Comparison of ENCODE assay signal across 24 mouse cellular contexts in genomic region chr8:47948836-47949235, GRCm38 (mm10).
"Had no signal": no experiment of that assay in that cellular context is flagged by ENCODE, and none has a peak within 500 bp of the region (broad histone marks: within the 10 kb centered on the region; RNA-seq: fewer than 3 reads in every experiment).

No protein-coding gene starts in this region.

- H3K4me1 ChIP-seq: liver, embryonic 12.5 days had no signal

- H3K27me3 ChIP-seq: heart, embryonic 13.5 days; heart, embryonic 15.5 days; hindbrain, embryonic 13.5 days; hindbrain, embryonic 15.5 days; kidney, embryonic 15.5 days; limb, embryonic 13.5 days; limb, embryonic 15.5 days; liver, embryonic 12.5 days had no signal

- H3K9me3 ChIP-seq: heart, embryonic 13.5 days; heart, embryonic 15.5 days; hindbrain, embryonic 13.5 days; hindbrain, embryonic 15.5 days; kidney, embryonic 15.5 days; limb, embryonic 13.5 days; limb, embryonic 15.5 days; liver, embryonic 12.5 days had no signal

- H3K4me3 ChIP-seq: heart, adult 2 months; heart, embryonic 13.5 days; heart, embryonic 15.5 days; hindbrain, embryonic 13.5 days; hindbrain, embryonic 15.5 days; kidney, embryonic 15.5 days; layer of hippocampus, adult 2 months; left cerebral cortex, adult 2 months; limb, embryonic 13.5 days; limb, embryonic 15.5 days; liver, embryonic 12.5 days had no signal

- H3K9ac ChIP-seq: heart, embryonic 13.5 days; heart, embryonic 15.5 days; hindbrain, embryonic 13.5 days; hindbrain, embryonic 15.5 days; kidney, embryonic 15.5 days; limb, embryonic 13.5 days; limb, embryonic 15.5 days; liver, embryonic 12.5 days had no signal

- H3K36me3 ChIP-seq: heart, embryonic 15.5 days; hindbrain, embryonic 13.5 days; hindbrain, embryonic 15.5 days; kidney, embryonic 15.5 days; limb, embryonic 13.5 days; limb, embryonic 15.5 days; liver, embryonic 12.5 days had no signal

- H3K4me2 ChIP-seq: heart, embryonic 11.5 days; hindbrain, embryonic 13.5 days; kidney, embryonic 15.5 days; limb, embryonic 13.5 days; limb, embryonic 15.5 days had no signal

- ATAC-seq: hindbrain, postnatal 0 days; intestine, embryonic 16.5 days; liver, embryonic 12.5 days had no signal

- H3K27ac ChIP-seq: heart, adult 2 months; hindbrain, embryonic 13.5 days; hindbrain, embryonic 15.5 days; hindbrain, postnatal 0 days; kidney, postnatal 0 days; layer of hippocampus, adult 2 months; left cerebral cortex, adult 2 months; limb, embryonic 13.5 days; liver, embryonic 12.5 days had no signal

- DNase-seq: gastrocnemius, postnatal 14 days; heart, adult 11 months; heart, adult 2 months; heart, postnatal 14 days; heart, postnatal 36 days; kidney, adult 11 months; kidney, adult 2 months; kidney, adult 9 months; kidney, postnatal 14 days; kidney, postnatal 36 days had no signal
